Mouse (Mus musculus) midbrain, embryonic 10.5 days (tissue): Measurements from ENCODE around the gene 4930432K21Rik. TPM values are rescaled to one million over a fixed set of nuclear protein-coding genes. Genes with fewer than 3 reads are reported as not detected.

Source experiments
- DNase-seq: peaks from one replicate; pipeline ENCODE4 v3.0.0-alpha.2; 2017; ENCODE audit warnings: low spot score
- H3K27ac ChIP-seq: fragments of 300-500 bp; sonication (generic); replicated peaks from 2 replicates; pipeline ENCODE4 v1.5.1; 2016; ENCODE audit warnings: mild to moderate bottlenecking
- H3K27me3 ChIP-seq: fragments of 300-500 bp; sonication (generic); 2 replicates; pipeline ENCODE4 v1.6.1; 2016; ENCODE audit warnings: low read depth, mild to moderate bottlenecking; ENCODE audit not compliant: poor library complexity, severe bottlenecking
- H3K36me3 ChIP-seq: fragments of 300-500 bp; sonication (generic); 2 replicates; pipeline ENCODE4 v1.6.1; 2016; ENCODE audit warnings: mild to moderate bottlenecking, moderate library complexity
- H3K4me1 ChIP-seq: fragments of 300-500 bp; sonication (generic); 2 replicates; pipeline ENCODE4 v1.6.1; 2016
- H3K4me3 ChIP-seq: fragments of 300-500 bp; sonication (generic); 2 replicates; pipeline ENCODE4 v1.5.1; 2016; ENCODE audit warnings: mild to moderate bottlenecking, moderate library complexity
- H3K9me3 ChIP-seq: fragments of 300-500 bp; sonication (generic); replicated peaks from 2 replicates; pipeline ENCODE4 v1.6.1; 2016; ENCODE audit warnings: mild to moderate bottlenecking
- WGBS: fragments of 180-500 bp; shearing (Covaris S2); methylation state at CpG from one replicate; pipeline ENCODE4 v1.1.7; 2016; 5-methylcytosine and 5-hydroxymethylcytosine counted together
- polyA plus RNA-seq: library from polyadenylated mRNA; unstranded; fragments of >200 nt; fragmentation: Nextera tagmentation; extraction: Ambion mirVana; gene quantifications from 2 replicates; pipeline ENCODE4 v1.2.1, GENCODE M21; 2016

Gene 4930432K21Rik
- polyA plus RNA-seq, 1 experiment from 2014 or later, result 2.4 TPM

GRCm38 (mm10) chr8:84197922-84198774, 50.3 kb downstream of the 4930432K21Rik start:
- 3% methylated on average over 30 of the region's 30 CpGs for WGBS
- Histone ChIP-seq H3K4me1 (peaks cover 59% of the 10 kb centered on the region), H3K27me3 (peaks cover 41% of the 10 kb centered on the region), H3K9me3 (no peaks in the 10 kb centered on the region), H3K27ac (peak overlapping the region; percentile 93), H3K36me3 (no peaks in the 10 kb centered on the region), H3K4me3 (peak overlapping the region; percentile 63)
- DNase-seq, result peak; percentile 96

GRCm38 (mm10) chr8:84198871-84199270, 51.0 kb downstream of the 4930432K21Rik start:
- Histone ChIP-seq H3K36me3 (no peaks in the 10 kb centered on the region), H3K27me3 (peaks cover 39% of the 10 kb centered on the region), H3K4me3 (peak overlapping the region; percentile 63), H3K4me1 (peaks cover 65% of the 10 kb centered on the region), H3K9me3 (no peaks in the 10 kb centered on the region), H3K27ac (peak overlapping the region; percentile 93)
- 35% methylated on average over 4 of the region's 4 CpGs for WGBS
- DNase-seq, result no peak

- WGBS, result 54% methylated on average over 11 of the region's 11 CpGs
- Histone ChIP-seq H3K36me3 (no peaks in the 10 kb centered on the region), H3K4me3 (peak overlapping the region; percentile 65), H3K9me3 (no peaks in the 10 kb centered on the region), H3K4me1 (peaks cover 69% of the 10 kb centered on the region), H3K27ac (peak overlapping the region; percentile 93), H3K27me3 (peaks cover 39% of the 10 kb centered on the region)
- no peak for DNase-seq
Observed at GRCm38 (mm10) chr8:84199348-84200125, 51.7 kb downstream of the 4930432K21Rik start.

- H3K27ac ChIP-seq, result peak overlapping the region; percentile 93
- peak overlapping the region; percentile 65 for H3K4me3 ChIP-seq
- peaks cover 39% of the 10 kb centered on the region for H3K27me3 ChIP-seq
- 27% methylated on average over 8 of the region's 8 CpGs for WGBS
- H3K4me1 ChIP-seq, result peaks cover 69% of the 10 kb centered on the region
- H3K36me3 ChIP-seq, result no peaks in the 10 kb centered on the region
- no peaks in the 10 kb centered on the region for H3K9me3 ChIP-seq
- DNase-seq, result no peak
Observed at GRCm38 (mm10) chr8:84200126-84200555, 52.3 kb downstream of the 4930432K21Rik start.

- Histone ChIP-seq H3K4me1 (peaks cover 69% of the 10 kb centered on the region), H3K27me3 (peaks cover 39% of the 10 kb centered on the region)
- 5% methylated on average over 69 of the region's 70 CpGs for WGBS
Observed at GRCm38 (mm10) chr8:84200652-84201544, 53.1 kb downstream of the 4930432K21Rik start.

GRCm38 (mm10) chr8:84201545-84202245, 53.9 kb downstream of the 4930432K21Rik start:
- Histone ChIP-seq H3K4me1 (peaks cover 69% of the 10 kb centered on the region), H3K36me3 (peaks cover 2% of the 10 kb centered on the region), H3K9me3 (no peaks in the 10 kb centered on the region), H3K4me3 (peak overlapping the region; percentile 65), H3K27me3 (peaks cover 39% of the 10 kb centered on the region), H3K27ac (peak overlapping the region; percentile 93)
- DNase-seq, result peak; percentile 31
- WGBS, result 67% methylated on average over 15 of the region's 15 CpGs

More at GRCm38 (mm10) chr8:84200652-84201544, 53.1 kb downstream of the 4930432K21Rik start:
- peak; percentile 54 for DNase-seq
- Histone ChIP-seq H3K36me3 (no peaks in the 10 kb centered on the region), H3K4me3 (peak overlapping the region; percentile 65), H3K27ac (peak overlapping the region; percentile 93), H3K9me3 (no peaks in the 10 kb centered on the region)

- H3K4me3 ChIP-seq, result 0 out of 2 replicates have a peak overlapping the region, but pooled peaks have one; percentile 18
- peaks cover 64% of the 10 kb centered on the region for H3K4me1 ChIP-seq
- peaks cover 39% of the 10 kb centered on the region for H3K27me3 ChIP-seq
- H3K36me3 ChIP-seq, result peaks cover 4% of the 10 kb centered on the region
- no peak for DNase-seq
- H3K9me3 ChIP-seq, result no peaks in the 10 kb centered on the region
- WGBS, result 93% methylated on average over 9 of the region's 9 CpGs
- 0 out of 2 replicates have a peak overlapping the region, but pooled peaks have one; percentile 55 for H3K27ac ChIP-seq
Observed at GRCm38 (mm10) chr8:84202466-84202865, 54.6 kb downstream of the 4930432K21Rik start.

- WGBS, result 11% methylated on average over 34 of the region's 34 CpGs
- no peaks in the 10 kb centered on the region for H3K9me3 ChIP-seq
- H3K36me3 ChIP-seq, result peaks cover 4% of the 10 kb centered on the region
- H3K4me1 ChIP-seq, result peaks cover 64% of the 10 kb centered on the region
- H3K4me3 ChIP-seq, result peak overlapping the region; percentile 51
- DNase-seq, result peak; percentile 68
- peak overlapping the region; percentile 84 for H3K27ac ChIP-seq
- H3K27me3 ChIP-seq, result peaks cover 39% of the 10 kb centered on the region
Observed at GRCm38 (mm10) chr8:84202938-84203917, 55.4 kb downstream of the 4930432K21Rik start.

GRCm38 (mm10) chr8:84203975-84204772, 56.3 kb downstream of the 4930432K21Rik start:
- Histone ChIP-seq H3K4me1 (peaks cover 64% of the 10 kb centered on the region), H3K27me3 (peaks cover 39% of the 10 kb centered on the region), H3K36me3 (peaks cover 6% of the 10 kb centered on the region), H3K9me3 (no peaks in the 10 kb centered on the region), H3K4me3 (peak overlapping the region; percentile 51), H3K27ac (peak overlapping the region; percentile 84)
- DNase-seq, result peak; percentile 35
- 66% methylated on average over 13 of the region's 13 CpGs for WGBS

GRCm38 (mm10) chr8:84205073-84205472, 57.2 kb downstream of the 4930432K21Rik start:
- DNase-seq, result no peak
- Histone ChIP-seq H3K36me3 (peaks cover 11% of the 10 kb centered on the region), H3K9me3 (no peaks in the 10 kb centered on the region), H3K27ac (no peak overlapping the region), H3K27me3 (peaks cover 33% of the 10 kb centered on the region), H3K4me1 (peaks cover 62% of the 10 kb centered on the region), H3K4me3 (no peak overlapping the region)
- 90% methylated on average over 5 of the region's 5 CpGs for WGBS
